Mouse (Mus musculus): Measurements from ENCODE around the gene Fhl1. TPM values are rescaled to one million over a fixed set of nuclear protein-coding genes. Genes with fewer than 3 reads are reported as not detected.

Gene Fhl1
- polyA plus RNA-seq, 1 experiment from 2014 or later: 159 TPM

GRCm38 (mm10) chrX:56790591-56790990, 59.0 kb downstream of the Fhl1 start:
- in situ Hi-C loops (cut with MboI; ENCODE audit: low pct_unique_long_range_greater_than_20kb): no loop called here
- no peak for ATAC-seq
- peaks cover 3% of the 10 kb centered on the region for H3K27me3 ChIP-seq
- TF ChIP-seq CTCF (IDR thresholded peaks at IDR 0.05): no peak
- DNase-seq (ENCODE audit: low read depth, low spot score): no peak
- ChIA-PET CTCF (interaction anchor here (1.4 kb wide), 1 partner anchor 140 kb away, joined by 6 read pairs; no protein-coding TSS in a partner anchor), POLR2A (no interaction called here)

- peaks cover 3% of the 10 kb centered on the region for H3K27me3 ChIP-seq
- POLR2A ChIA-PET: interaction anchor here (0.6 kb wide), 1 partner anchor 131 kb away, joined by 5 read pairs; no protein-coding TSS in a partner anchor
- no peak for ATAC-seq
- no peak for TF ChIP-seq CTCF (IDR thresholded peaks at IDR 0.05)
- in situ Hi-C loops (cut with MboI; ENCODE audit: low pct_unique_long_range_greater_than_20kb): no loop called here
- DNase-seq (ENCODE audit: low read depth, low spot score): no peak
- CTCF ChIA-PET: interaction anchor here (1.4 kb wide), 1 partner anchor 141 kb away, joined by 6 read pairs; no protein-coding TSS in a partner anchor
Measured at GRCm38 (mm10) chrX:56791268-56791667, 59.7 kb downstream of the Fhl1 start.

- no peak for ATAC-seq
- ChIA-PET CTCF (interaction anchor here (2.0 kb wide), 1 partner anchor 172 kb away, joined by 5 read pairs; no protein-coding TSS in a partner anchor), POLR2A (no interaction called here)
- in situ Hi-C loops (cut with MboI; ENCODE audit: low pct_unique_long_range_greater_than_20kb): no loop called here
- no peak for DNase-seq (ENCODE audit: low read depth, low spot score)
- TF ChIP-seq CTCF (IDR thresholded peaks at IDR 0.05): no peak
- peaks cover 56% of the 10 kb centered on the region for H3K27me3 ChIP-seq
Measured at GRCm38 (mm10) chrX:56821765-56822603, 90.4 kb downstream of the Fhl1 start, which contains the start of gene Map7d3. Map7d3 (minus strand) TSS chrX:56822326.

GRCm38 (mm10) chrX:56827492-56827891, 95.9 kb downstream of the Fhl1 start:
- DNase-seq (ENCODE audit: low read depth, low spot score) (no peak), ATAC-seq (no peak)
- no peak for TF ChIP-seq CTCF (IDR thresholded peaks at IDR 0.05)
- H3K27me3 ChIP-seq: peaks cover 42% of the 10 kb centered on the region
- ChIA-PET POLR2A (no interaction called here), CTCF (interaction anchor here (0.7 kb wide), 1 partner anchor 9 kb away, joined by 3 read pairs; no protein-coding TSS in a partner anchor)
- in situ Hi-C loops (cut with MboI; ENCODE audit: low pct_unique_long_range_greater_than_20kb): loop anchor here (5.0 to 25.0 kb wide), 3 partner anchors 70 to 390 kb away; partner anchors contain the start of genes Gm2174 and Gm648

GRCm38 (mm10) chrX:56835842-56836241, 104.3 kb downstream of the Fhl1 start:
- TF ChIP-seq CTCF (IDR thresholded peaks at IDR 0.05): no peak
- in situ Hi-C loops (cut with MboI; ENCODE audit: low pct_unique_long_range_greater_than_20kb): loop anchor here (25.0 kb wide), 2 partner anchors 299 to 399 kb away; partner anchors contain the start of genes Gm2174 and Gm648
- no peak for ATAC-seq

GRCm38 (mm10) chrX:56839369-56839768, 107.8 kb downstream of the Fhl1 start:
- no peak for ATAC-seq
- no peak for DNase-seq (ENCODE audit: low read depth, low spot score)

More at GRCm38 (mm10) chrX:56835842-56836241, 104.3 kb downstream of the Fhl1 start:
- DNase-seq (ENCODE audit: low read depth, low spot score): no peak
- H3K27me3 ChIP-seq: no peaks in the 10 kb centered on the region
- POLR2A ChIA-PET: no interaction called here
- CTCF ChIA-PET: interaction anchor here (1.0 kb wide), 1 partner anchor 8 kb away, joined by 3 read pairs; no protein-coding TSS in a partner anchor

GRCm38 (mm10) chrX:56841255-56841654, 109.7 kb downstream of the Fhl1 start:
- ChIA-PET CTCF (interaction anchor here (1.3 to 2.0 kb wide), 2 partner anchors 93 to 191 kb away, joined by 3 to 10 read pairs; no protein-coding TSS in a partner anchor), POLR2A (no interaction called here)
- in situ Hi-C loops (cut with MboI; ENCODE audit: low pct_unique_long_range_greater_than_20kb): loop anchor here (5.0 to 25.0 kb wide), 4 partner anchors 196 to 404 kb away; partner anchors contain the start of genes Gm2174 and Gm648
- H3K27me3 ChIP-seq: peaks cover 32% of the 10 kb centered on the region
- DNase-seq (ENCODE audit: low read depth, low spot score): no peak
- no peak for ATAC-seq
- TF ChIP-seq CTCF (IDR thresholded peaks at IDR 0.05): peak; percentile 35

More at GRCm38 (mm10) chrX:56839369-56839768, 107.8 kb downstream of the Fhl1 start:
- CTCF ChIA-PET: interaction anchor here (1.3 to 2.0 kb wide), 3 partner anchors 21 to 189 kb away, joined by 3 to 10 read pairs (median 4); no protein-coding TSS in a partner anchor
- peak; percentile 77 for TF ChIP-seq CTCF (IDR thresholded peaks at IDR 0.05)
- H3K27me3 ChIP-seq: peaks cover 17% of the 10 kb centered on the region
- POLR2A ChIA-PET: no interaction called here
- in situ Hi-C loops (cut with MboI; ENCODE audit: low pct_unique_long_range_greater_than_20kb): loop anchor here (25.0 kb wide), 2 partner anchors 302 to 402 kb away; partner anchors contain the start of genes Gm2174 and Gm648

Other genes with a start within 250 kb of the Fhl1 start
- not detected for gene Gm10477, start 207.0 kb upstream of the Fhl1 start, polyA plus RNA-seq (2021)
- gene Gm648, start 182.2 kb upstream of the Fhl1 start, polyA plus RNA-seq (2021): not detected
- 24.6 TPM for gene Mmgt1, start 133.7 kb upstream of the Fhl1 start, polyA plus RNA-seq (2021)
- 20.6 TPM for gene Slc9a6, start 122.0 kb upstream of the Fhl1 start, polyA plus RNA-seq (2021)
- 0.19 TPM for gene Map7d3, start 90.5 kb downstream of the Fhl1 start, polyA plus RNA-seq (2021)
- gene Adgrg4, start 138.4 kb downstream of the Fhl1 start, polyA plus RNA-seq (2021): not detected

Measured in Patski (cell line).